Mouse (Mus musculus): ENCODE data around the gene Phc2. TPM values are rescaled to one million over a fixed set of nuclear protein-coding genes. Genes with fewer than 3 reads are reported as not detected.

Gene Phc2
- total RNA-seq, 1 experiment = 29.8 TPM

DNA sequence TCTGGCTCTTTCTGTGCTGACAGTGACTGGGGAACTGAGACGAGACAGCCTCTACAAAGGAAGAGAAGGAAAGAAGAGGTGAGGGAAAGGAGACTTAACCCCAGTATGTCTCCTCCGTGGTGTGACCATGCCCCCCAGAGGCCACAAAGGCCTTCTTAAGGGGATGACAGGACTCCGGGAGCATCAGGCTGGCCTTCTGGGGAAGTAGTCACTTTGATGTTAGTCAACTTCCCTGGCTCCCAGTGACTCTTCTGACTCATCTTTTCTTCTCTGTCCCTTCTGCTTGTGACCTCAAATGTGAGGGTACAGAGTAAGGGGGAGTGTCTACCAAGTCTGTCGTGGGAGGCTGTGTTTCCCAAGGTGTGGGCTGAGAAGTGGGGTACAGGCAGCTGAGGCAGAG lies 52.9 kb downstream of the Phc2 start:
- no peak overlapping the region for H3K27ac ChIP-seq (ENCODE audit: insufficient read depth, low read depth, low read length, poor library complexity, severe bottlenecking)
- peaks cover 0 to 2% of the 10 kb centered on the region in 2 experiments; a peak in 1 of 4 replicates for H3K4me1 ChIP-seq (ENCODE audit: control insufficient read depth in 2 of 2, insufficient read depth in 2 of 2, low read length in 2 of 2, poor library complexity in 1 of 2)
- H3K9me3 ChIP-seq (ENCODE audit: control insufficient read depth, insufficient read depth, low read depth, low read length) = no peaks in the 10 kb centered on the region
- no peak overlapping the region for H3K9ac ChIP-seq (ENCODE audit: insufficient read depth, low read depth, low read length, poor library complexity, severe bottlenecking)
- in situ Hi-C loops (cut with MboI; ENCODE audit: low sequenced_read_pairs in 2 of 2, unreplicated experiment in 2 of 2) = no loop called here
- no peak overlapping the region for H3K4me3 ChIP-seq (ENCODE audit: insufficient read depth in 1 of 2, low read depth in 1 of 2, low read length in 2 of 2, poor library complexity in 1 of 2, severe bottlenecking in 1 of 2)
- DNase-seq (ENCODE audit: low read depth, low spot score) = no peak
- TF ChIP-seq HCFC1 (IDR thresholded peaks at IDR 0.05; ENCODE audit: borderline replicate concordance, insufficient read depth, low read length) (no peak), ZNF384 (IDR thresholded peaks at IDR 0.05; ENCODE audit: low read depth, low read length) (no peak), ZC3H11A (IDR thresholded peaks at IDR 0.05; ENCODE audit: borderline replicate concordance, low read depth, low read length) (no peak), MAFK (IDR thresholded peaks at IDR 0.05; ENCODE audit: insufficient read depth, low read depth, low read length) (no peak), CHD2 (IDR thresholded peaks at IDR 0.05; ENCODE audit: low read depth, low read length) (no peak)
- H3K36me3 ChIP-seq (ENCODE audit: control insufficient read depth, insufficient read depth, low read length, poor library complexity, severe bottlenecking) = no peaks in the 10 kb centered on the region

DNA sequence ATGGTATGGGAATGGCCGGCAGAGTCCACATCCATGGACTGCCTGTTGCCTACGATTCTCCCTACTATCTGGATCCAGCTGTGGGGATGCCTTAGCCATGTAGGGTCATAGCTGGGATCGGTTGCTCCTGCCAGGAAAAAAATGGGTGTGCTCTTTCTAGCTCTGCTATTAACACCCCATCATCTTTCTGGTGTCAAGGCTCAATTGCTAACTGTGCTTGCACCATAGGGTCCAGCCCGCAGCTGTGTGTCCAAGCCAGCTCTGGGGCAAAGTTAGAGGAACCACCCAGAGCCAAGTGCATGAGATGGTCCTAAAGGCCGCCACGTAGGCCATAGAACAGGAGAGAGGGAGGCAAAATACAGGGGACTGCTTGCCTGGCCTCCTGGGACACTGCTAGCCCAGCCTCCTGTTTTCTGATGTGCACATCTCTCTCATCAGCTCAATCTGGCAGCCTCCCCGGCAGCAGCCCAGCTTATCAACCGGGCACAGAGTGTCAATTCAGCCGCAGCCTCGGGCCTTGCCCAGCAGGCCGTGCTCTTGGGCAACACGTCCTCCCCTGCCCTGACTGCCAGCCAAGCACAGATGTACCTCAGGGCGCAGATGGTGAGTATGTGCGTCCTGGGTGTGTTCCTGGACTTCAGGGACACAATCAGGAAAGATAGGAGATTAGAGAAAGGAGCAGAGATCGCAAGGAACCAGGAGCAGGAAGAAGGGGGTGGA lies 54.7 kb downstream of the Phc2 start:
- H3K9ac ChIP-seq (ENCODE audit: insufficient read depth, low read depth, low read length, poor library complexity, severe bottlenecking) = no peak overlapping the region
- H3K36me3 ChIP-seq (ENCODE audit: control insufficient read depth, insufficient read depth, low read length, poor library complexity, severe bottlenecking) = no peaks in the 10 kb centered on the region
- H3K4me3 ChIP-seq (ENCODE audit: insufficient read depth in 1 of 2, low read depth in 1 of 2, low read length in 2 of 2, poor library complexity in 1 of 2, severe bottlenecking in 1 of 2) = no peak overlapping the region
- no peaks in the 10 kb centered on the region for H3K9me3 ChIP-seq (ENCODE audit: control insufficient read depth, insufficient read depth, low read depth, low read length)
- no peak for DNase-seq (ENCODE audit: low read depth, low spot score)
- TF ChIP-seq ZC3H11A (IDR thresholded peaks at IDR 0.05; ENCODE audit: borderline replicate concordance, low read depth, low read length) = no peak
- TF ChIP-seq ZNF384 (IDR thresholded peaks at IDR 0.05; ENCODE audit: low read depth, low read length) = no peak
- no peak for TF ChIP-seq MAFK (IDR thresholded peaks at IDR 0.05; ENCODE audit: insufficient read depth, low read depth, low read length)
- TF ChIP-seq CHD2 (IDR thresholded peaks at IDR 0.05; ENCODE audit: low read depth, low read length) = no peak
- no peak for TF ChIP-seq HCFC1 (IDR thresholded peaks at IDR 0.05; ENCODE audit: borderline replicate concordance, insufficient read depth, low read length)
- peaks cover 0 to 2% of the 10 kb centered on the region in 2 experiments; a peak in 1 of 4 replicates for H3K4me1 ChIP-seq (ENCODE audit: control insufficient read depth in 2 of 2, insufficient read depth in 2 of 2, low read length in 2 of 2, poor library complexity in 1 of 2)
- no peak overlapping the region for H3K27ac ChIP-seq (ENCODE audit: insufficient read depth, low read depth, low read length, poor library complexity, severe bottlenecking)
- in situ Hi-C loops (cut with MboI; ENCODE audit: low sequenced_read_pairs in 2 of 2, unreplicated experiment in 2 of 2) = no loop called here

DNA sequence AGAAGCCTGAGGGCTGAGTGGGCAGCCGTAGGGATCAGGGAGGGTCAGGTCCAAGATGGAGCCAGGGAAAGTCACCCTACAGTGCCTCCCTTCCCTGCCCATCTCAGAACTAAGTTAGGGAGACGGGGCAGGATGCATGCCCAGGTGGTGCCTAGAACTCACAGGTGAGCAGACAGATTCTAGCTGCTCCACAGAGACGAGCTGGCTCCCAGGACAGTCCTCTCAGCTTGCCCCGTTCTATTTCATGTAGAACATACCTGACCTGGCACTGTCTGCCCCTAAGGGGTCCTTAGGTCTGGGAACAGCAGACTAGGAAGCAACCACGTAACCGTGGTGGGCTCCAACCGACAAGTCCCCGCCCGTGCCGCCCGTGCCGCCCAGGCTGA lies 55.3 kb downstream of the Phc2 start:
- Histone ChIP-seq H3K4me3 (ENCODE audit: insufficient read depth in 1 of 2, low read depth in 1 of 2, low read length in 2 of 2, poor library complexity in 1 of 2, severe bottlenecking in 1 of 2) (no peak overlapping the region), H3K4me1 (ENCODE audit: control insufficient read depth in 2 of 2, insufficient read depth in 2 of 2, low read length in 2 of 2, poor library complexity in 1 of 2) (peaks cover 0 to 2% of the 10 kb centered on the region in 2 experiments; a peak in 1 of 4 replicates), H3K36me3 (ENCODE audit: control insufficient read depth, insufficient read depth, low read length, poor library complexity, severe bottlenecking) (no peaks in the 10 kb centered on the region), H3K27ac (ENCODE audit: insufficient read depth, low read depth, low read length, poor library complexity, severe bottlenecking) (no peak overlapping the region), H3K9ac (ENCODE audit: insufficient read depth, low read depth, low read length, poor library complexity, severe bottlenecking) (no peak overlapping the region), H3K9me3 (ENCODE audit: control insufficient read depth, insufficient read depth, low read depth, low read length) (no peaks in the 10 kb centered on the region)
- TF ChIP-seq HCFC1 (IDR thresholded peaks at IDR 0.05; ENCODE audit: borderline replicate concordance, insufficient read depth, low read length) (no peak), CHD2 (IDR thresholded peaks at IDR 0.05; ENCODE audit: low read depth, low read length) (no peak)
- no peak for DNase-seq (ENCODE audit: low read depth, low spot score)
- in situ Hi-C loops (cut with MboI; ENCODE audit: low sequenced_read_pairs in 2 of 2, unreplicated experiment in 2 of 2) = no loop called here

DNA sequence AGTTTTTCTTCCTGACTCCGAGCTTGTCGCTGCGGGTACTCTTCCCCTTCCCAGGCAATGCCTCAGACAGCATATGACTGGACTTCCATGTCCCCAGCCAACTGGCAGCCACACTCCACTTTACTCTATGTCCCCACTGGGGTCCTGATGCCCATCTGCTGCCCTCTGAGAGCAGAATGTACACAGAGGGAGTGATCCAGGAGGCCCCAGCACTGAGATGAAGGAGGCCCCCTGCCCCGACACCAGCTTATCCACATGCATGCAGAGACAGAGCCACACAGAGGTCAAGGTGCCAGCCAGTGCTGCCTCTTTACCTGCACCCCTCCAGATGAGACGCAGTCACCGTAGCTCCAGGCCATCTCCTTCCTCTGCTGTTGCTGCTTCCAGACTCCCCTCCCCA lies 55.8 kb downstream of the Phc2 start:
- DNase-seq (ENCODE audit: low read depth, low spot score) = no peak
- in situ Hi-C loops (cut with MboI; ENCODE audit: low sequenced_read_pairs in 2 of 2, unreplicated experiment in 2 of 2) = no loop called here
- Histone ChIP-seq H3K4me1 (ENCODE audit: control insufficient read depth in 2 of 2, insufficient read depth in 2 of 2, low read length in 2 of 2, poor library complexity in 1 of 2) (peaks cover 0 to 6% of the 10 kb centered on the region in 2 experiments; a peak in 1 of 4 replicates), H3K36me3 (ENCODE audit: control insufficient read depth, insufficient read depth, low read length, poor library complexity, severe bottlenecking) (no peaks in the 10 kb centered on the region), H3K9me3 (ENCODE audit: control insufficient read depth, insufficient read depth, low read depth, low read length) (no peaks in the 10 kb centered on the region), H3K9ac (ENCODE audit: insufficient read depth, low read depth, low read length, poor library complexity, severe bottlenecking) (no peak overlapping the region), H3K27ac (ENCODE audit: insufficient read depth, low read depth, low read length, poor library complexity, severe bottlenecking) (no peak overlapping the region), H3K4me3 (ENCODE audit: insufficient read depth in 1 of 2, low read depth in 1 of 2, low read length in 2 of 2, poor library complexity in 1 of 2, severe bottlenecking in 1 of 2) (no peak overlapping the region)
- TF ChIP-seq MAFK (IDR thresholded peaks at IDR 0.05; ENCODE audit: insufficient read depth, low read depth, low read length) (no peak), ZNF384 (IDR thresholded peaks at IDR 0.05; ENCODE audit: low read depth, low read length) (no peak), CHD2 (IDR thresholded peaks at IDR 0.05; ENCODE audit: low read depth, low read length) (no peak), ZC3H11A (IDR thresholded peaks at IDR 0.05; ENCODE audit: borderline replicate concordance, low read depth, low read length) (no peak), HCFC1 (IDR thresholded peaks at IDR 0.05; ENCODE audit: borderline replicate concordance, insufficient read depth, low read length) (no peak)

Measured in ES-E14 (cell line).